Mouse (Mus musculus): ENCODE results near the gene Ncoa5.

The Ncoa5 gene

DNA sequence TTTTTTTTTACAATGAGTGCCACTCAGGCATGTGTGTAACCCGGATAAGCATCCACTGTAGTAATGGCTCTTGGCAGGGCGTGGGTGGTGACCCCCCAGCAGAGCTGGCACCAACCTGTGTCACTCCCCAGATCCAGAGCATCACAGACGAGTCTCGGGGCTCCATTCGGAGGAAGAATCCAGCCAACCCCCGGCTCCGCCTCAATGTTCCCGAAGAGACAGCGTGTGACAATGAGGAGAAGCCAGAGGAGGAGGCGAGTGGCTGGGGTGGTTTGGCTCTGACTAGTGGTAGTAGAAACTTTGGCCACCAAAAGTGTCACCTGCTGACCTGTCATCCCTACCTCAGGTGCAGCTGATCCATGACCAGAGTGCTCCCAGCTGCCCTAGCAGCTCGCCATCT, 38.7 kb downstream of the Ncoa5 start:
- DNase-seq (ENCODE audit: low read depth, low spot score), result no peak

DNA sequence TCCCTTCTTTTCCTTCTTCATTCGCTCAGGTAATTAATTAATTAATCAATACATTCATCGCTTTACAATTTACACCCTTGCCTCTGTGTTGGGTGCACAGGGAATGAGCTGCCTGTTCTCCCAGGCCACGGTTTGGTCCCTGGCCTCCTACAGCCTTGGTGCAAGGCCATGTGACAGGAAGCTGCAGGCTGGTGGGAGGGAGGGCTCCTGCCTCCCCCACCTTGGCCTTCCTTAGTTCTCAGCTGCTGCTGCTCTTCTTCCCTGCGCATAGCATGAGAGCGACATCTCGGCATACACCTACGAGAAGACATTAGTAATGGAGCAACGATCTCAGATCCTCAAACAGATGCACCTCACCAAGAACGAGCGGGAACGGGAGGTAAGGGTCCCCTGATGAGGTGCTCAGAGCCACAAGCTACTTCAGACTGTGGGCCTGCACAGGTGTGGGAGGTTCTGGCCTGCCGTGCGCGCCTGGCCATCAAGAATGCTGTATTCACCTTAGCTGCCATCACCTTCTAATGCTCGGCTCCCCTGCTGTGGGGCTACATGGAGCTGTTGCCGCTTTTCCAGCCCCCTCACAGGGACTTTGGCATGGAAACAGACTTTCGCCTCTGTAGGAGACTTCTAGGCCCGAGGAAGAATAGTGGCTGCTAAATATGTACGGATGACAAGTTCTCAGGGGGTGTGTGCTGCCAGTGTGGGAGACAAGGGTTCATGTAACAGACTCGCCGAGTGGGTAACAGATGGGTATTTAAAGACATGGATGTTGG, 39.8 kb downstream of the Ncoa5 start:
- no peak for DNase-seq (ENCODE audit: low read depth, low spot score)

DNA sequence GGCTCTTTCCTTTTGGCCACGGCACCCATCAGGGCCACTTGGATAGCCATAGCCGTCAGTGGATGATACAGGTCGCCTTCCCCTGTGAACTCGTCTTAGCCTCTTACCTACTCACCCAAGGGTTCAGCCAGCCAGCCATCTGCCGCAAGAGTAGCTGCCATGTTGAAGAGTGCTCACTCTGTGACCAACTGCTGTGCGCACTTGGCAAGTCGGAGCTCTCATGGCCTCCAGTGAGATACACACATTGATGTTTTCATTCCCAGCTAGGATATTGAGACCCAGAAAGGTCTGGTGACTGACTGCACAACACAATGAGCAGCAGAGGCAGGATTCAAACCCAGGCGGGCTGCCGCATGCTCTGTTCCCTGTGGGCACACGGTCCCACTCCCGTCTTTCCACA, 40.5 kb downstream of the Ncoa5 start:
- no peak for DNase-seq (ENCODE audit: low read depth, low spot score)

DNA sequence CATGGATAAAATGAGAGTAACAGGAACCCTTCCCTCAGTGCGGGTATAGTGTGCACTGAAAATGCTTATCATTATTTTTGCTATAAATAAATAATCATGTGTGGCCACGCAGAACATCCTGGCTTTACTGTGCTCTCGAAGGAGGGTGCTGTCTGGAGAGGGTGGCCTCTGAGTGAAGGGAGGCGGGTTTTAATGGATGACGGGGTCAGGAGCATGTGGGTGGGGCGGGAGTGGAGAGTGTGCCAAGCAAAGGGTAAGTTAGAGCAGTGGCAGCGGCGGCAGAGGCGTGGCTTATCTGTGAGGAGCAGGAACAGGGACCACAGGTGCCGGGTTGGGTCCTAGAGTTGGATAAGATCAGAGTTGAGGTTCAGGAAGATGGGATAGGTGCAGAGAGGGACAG, 42.9 kb downstream of the Ncoa5 start:
- DNase-seq (ENCODE audit: low read depth, low spot score), result no peak

DNA sequence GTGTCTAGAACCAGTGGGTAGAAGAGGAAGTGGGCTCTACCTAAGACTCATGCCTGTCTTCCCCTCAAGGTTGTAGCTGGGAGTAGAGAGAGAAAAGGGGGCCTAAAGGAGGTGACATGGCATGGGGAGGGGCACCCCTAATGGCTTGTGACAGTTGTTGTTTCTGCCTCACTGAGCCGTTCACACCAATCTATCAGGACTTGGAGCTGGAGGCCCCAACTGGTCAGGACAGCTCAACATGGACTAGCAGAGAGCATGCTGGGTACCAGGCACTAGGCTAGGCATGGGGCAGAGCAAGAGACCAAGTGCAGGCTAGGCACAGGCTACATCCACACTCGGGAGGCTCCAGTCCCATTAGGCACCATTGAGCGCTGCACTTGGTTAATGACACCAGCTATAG, 43.6 kb downstream of the Ncoa5 start:
- no peak for DNase-seq (ENCODE audit: low read depth, low spot score)

DNA sequence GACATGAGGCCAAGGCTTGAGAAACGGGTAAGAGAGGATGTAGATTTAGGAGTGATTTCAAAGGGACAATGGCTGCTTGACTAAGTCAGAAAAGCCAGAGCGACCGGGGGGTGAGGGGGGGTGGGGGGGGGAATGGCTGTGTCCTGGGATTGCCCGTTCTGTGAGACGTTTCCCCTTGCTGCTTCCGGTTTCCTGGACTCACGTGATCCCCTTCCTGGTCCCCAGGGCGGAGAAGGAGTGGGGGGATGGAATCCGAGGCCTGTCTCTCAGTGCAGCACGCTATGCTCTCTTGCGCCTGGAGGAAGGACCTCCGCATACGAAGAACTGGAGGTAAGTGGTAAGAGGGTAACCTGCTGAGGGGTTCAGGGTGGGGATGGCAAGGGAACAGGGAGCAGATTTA, 45.9 kb downstream of the Ncoa5 start:
- DNase-seq (ENCODE audit: low read depth, low spot score), result no peak

DNA sequence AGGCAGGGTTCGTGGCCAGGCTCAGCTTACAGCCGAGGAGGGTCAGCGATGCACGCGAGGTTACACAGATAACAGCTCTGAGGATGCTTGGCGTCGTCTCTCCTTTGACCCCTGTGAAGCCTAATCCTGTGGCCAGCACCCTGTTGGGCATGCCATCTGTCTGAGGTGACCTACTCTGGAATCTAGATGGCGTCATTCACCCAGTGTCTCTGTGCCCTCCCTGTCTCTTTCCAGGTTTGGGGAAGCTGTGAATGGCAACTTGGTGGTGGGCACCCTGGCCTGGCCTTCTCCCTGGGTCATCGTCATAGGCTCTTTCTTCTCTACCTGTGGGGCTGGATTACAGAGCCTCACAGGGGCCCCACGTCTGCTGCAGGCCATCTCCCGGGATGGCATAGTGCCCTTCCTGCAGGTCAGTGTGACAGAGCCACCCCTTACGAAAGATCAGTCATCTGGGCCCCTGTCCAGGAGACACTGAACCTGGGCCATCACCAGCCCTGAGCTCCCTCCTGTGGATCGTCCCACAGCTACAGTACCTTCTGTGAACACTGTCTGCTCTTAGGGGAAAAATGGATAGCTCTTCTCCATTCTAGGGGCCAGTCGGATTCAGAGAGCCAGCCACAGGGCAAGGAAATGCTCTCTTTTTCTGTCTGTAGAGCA, 48.2 kb downstream of the Ncoa5 start:
- DNase-seq (ENCODE audit: low read depth, low spot score), result no peak

DNA sequence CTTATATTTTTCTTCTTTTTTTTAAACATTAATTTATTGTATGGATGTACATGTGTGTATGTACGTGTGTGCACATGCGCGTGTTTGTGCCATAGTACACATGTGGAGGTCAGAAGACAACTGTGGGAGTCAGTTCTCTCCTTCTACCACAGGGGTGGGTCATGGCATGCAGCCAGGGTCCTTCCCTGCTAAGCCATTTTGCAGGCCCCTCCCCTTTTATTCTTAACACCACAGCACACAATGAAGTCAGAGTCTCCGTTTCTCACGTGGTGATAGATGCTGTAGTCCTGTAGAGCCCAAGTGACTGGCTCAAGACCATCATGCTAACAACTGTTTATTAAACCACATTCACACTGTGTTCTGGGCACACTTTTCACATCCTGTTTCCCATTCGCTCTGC, 48.7 kb downstream of the Ncoa5 start:
- no peak for DNase-seq (ENCODE audit: low read depth, low spot score)

DNA sequence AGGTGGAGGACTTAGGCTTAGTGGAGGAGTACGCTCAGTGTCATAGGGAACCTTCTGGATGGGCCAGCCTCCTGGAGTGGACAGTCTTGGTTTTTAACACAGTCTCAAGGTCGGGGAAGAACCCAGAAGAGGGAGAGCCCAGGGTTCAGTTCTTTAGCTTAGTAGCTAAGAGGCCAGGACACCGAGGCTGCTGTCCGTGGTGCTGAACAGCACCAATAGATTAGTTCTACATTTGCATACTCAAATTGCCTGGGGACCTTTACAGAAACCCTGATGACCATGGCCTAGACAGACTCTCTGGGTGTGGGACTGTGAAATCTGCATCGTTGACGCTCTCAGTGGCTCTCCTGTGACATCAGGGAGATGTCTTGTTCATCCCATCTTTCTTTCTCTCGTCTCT, 54.9 kb downstream of the Ncoa5 start:
- no peak for DNase-seq (ENCODE audit: low read depth, low spot score)

DNA sequence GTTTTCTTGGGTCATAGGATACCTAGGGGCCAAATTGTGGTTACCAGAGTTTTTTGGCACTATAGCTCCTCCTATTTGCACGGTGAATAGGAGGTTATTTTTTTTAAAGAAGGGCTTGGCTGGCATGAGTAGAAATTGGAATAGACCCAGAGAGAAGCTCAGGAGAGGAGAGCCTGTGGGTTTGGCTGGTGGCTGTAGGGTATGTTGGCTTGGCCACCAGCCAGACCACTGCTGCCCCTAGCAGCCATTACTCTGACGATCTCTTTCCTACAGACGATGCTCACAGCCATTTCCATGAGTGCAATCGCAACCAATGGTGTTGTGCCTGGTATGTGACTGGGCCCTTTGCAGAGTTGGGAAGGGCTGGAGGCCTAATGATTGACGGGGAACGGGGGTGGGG, 59.1 kb downstream of the Ncoa5 start:
- no peak for DNase-seq (ENCODE audit: low read depth, low spot score)

DNA sequence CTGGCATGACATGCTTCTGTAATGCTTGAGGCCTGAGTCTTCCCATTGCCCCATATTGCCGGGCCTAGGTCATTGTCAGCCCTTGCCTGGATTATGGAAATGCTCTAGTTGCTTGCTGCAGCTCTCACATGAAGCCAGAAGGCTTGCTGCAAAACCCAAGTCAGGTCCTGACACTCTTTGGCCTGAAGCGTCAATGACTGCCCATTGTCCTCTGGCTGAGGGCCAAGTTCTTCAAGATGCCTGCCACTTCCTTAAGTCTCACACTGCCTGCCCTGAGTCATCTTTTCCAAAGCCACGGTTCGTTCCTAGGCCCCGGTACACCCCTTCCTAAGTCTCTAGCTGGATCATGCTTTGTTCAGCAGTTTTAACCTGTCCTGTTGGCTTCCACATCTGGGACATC, 62.0 kb downstream of the Ncoa5 start:
- DNase-seq (ENCODE audit: low read depth, low spot score), result no peak

DNA sequence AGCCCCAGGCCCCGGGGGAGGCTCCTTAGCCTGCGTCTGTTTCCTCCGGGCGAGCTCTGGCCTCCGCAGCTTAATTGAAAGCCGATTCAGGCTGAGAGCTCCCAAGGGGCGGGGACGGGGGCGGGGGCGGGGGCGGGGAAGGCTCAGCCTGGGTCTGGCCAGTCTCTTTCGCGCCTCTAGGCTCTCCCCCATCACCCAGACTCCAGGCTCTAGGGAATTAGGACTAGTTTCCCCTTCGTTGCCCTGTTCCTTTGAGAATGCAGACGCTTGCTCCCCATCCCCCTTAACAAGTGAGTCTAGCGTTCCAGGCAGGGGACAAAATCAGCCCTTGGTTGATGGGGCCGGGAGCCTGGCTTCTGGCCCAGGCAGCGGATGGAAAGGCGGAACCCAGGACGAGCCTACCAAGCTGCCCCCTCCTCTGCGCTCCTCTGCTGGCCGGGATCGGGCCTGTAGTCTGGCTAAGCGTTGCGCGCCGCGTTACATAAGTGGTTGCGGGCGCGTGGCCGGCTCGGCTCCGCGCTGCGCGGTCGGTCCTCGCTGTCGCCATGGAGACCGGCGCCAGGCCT, 64.0 kb downstream of the Ncoa5 start:
- DNase-seq (ENCODE audit: low read depth, low spot score), result no peak

DNA sequence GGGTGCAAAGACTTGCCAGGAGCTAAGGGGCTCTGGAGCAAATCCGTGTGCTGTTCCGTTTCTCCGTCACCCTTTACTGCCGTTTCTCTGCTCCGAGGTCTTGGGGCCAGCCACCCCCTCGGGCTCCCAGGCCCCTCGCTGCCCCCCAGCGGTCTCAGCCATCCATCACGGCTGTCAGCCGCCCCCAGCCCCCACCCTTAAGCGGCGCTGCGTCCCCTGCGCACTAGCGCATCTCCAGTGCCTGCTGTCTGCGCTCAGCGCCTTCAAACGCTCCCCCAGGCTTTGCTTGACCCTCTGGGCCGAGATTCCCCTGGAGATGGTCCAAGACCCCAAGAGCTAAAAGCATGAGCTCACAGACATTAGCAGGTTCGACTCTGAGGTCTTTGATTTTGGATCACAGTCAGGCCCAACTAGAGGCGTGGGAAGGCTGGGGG, 65.3 kb downstream of the Ncoa5 start:
- DNase-seq (ENCODE audit: low read depth, low spot score), result no peak

DNA sequence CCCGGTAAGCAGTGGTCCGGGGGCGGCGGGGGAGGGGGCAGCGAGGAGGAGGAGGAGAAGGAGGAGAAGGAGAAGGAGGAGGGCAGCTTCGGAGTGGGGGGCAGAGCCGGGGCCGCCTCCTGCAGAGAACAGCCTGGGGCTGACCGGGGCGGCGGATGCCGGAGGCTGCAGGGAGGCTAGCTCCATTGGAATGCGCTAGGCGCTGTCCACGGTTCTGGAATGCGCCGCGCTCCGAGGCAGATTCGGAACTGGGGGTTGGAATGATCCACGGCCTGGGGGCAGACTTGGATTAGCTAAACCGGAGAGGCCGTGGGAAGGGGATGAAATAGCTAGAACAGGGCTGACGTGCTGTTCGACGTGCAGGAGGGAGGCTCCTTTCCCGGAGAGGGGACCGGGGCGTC, 66.2 kb downstream of the Ncoa5 start:
- DNase-seq (ENCODE audit: low read depth, low spot score), result peak; percentile 73

DNA sequence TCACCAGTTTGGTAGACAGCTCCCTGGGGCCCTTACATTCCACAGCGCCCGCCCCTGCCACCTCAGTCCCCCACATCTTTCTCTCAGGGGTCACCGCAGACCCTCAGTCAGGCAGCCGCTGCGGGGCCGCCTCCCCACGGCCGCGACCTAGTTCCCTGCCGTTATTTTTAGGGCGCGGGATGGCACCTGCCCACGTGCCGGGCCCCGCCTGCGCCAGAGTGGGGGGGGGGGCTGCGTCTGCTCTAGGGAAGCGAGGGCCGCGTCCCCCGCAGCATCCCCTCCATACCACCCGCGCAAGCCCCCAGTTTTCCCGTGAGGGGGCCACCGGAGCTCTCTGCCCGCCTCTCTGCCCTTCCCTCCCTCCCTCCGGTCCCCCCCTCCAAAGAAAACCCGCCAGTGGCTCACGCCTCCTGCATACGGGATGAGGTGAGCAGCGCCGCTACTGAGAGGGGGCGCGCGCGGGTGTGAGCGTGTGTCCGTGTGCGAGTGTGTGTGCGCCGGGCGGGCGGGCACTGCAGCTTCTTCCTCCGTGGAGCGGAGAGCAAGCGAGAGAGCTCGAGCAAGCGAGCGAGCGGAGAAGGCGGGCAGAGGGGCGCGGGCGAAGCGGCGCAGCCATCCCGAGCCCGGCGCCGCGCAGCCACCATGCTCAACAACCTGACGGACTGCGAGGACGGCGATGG, 66.8 kb downstream of the Ncoa5 start:
- no peak for DNase-seq (ENCODE audit: low read depth, low spot score)

DNA sequence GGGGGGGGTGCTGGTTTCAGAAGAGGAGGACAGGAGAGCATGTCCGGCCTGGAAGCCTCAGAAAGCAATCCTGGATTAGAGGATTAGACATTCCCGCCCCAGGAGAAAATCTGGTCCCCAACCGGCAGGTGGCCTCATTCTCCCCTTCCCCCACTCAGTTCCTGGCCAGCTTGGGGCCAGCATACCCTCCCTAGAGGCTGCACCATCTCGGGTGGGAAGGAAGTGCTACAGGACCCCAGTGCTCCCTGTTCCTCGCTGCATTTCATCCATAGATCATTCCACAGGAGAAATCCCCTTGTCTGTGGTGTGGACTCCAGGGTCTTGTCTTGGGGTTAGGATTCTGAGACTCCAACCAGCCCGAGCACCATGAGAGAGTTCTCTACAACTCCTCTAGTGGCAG, 67.5 kb downstream of the Ncoa5 start:
- DNase-seq (ENCODE audit: low read depth, low spot score), result no peak

DNA sequence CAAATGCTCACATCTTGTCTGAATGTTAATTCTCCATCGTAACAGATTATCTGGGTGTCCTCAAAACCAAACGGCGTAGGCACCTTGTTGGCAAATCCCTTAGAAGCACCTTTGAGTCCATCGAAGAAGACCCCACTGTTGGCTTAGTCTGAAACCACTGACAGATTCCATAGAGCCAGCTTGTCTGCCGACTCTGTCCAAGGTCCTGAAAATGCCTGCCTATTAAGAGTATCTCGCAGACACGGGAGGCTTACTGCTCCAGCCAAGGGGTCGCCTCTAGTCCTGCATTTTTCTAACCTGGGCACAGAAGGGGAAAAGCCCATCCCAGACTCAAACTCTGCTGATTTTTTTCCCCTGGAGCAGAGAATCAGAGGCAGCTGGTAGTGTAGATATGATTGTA, 68.3 kb downstream of the Ncoa5 start:
- no peak for DNase-seq (ENCODE audit: low read depth, low spot score)

DNA sequence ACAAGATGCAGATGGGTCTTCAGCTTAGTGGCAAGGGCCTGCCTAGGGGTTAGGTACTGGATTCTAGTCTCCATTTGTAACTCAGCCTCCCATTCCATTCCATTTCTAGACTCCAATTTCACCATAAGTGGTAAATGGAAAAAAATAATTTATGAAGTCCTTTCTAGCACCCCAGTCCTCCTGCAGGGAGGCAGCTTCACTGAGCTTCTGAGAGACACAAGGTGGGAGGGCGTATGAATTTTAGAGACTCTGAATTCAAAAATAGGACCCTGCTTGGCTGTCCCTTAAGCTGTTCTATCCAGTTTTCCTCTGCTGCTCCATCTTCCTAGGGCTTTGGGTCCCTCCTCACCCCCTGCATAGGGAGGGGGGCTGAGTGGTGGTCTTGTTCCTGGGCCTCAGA, 69.7 kb downstream of the Ncoa5 start:
- DNase-seq (ENCODE audit: low read depth, low spot score), result no peak

DNA sequence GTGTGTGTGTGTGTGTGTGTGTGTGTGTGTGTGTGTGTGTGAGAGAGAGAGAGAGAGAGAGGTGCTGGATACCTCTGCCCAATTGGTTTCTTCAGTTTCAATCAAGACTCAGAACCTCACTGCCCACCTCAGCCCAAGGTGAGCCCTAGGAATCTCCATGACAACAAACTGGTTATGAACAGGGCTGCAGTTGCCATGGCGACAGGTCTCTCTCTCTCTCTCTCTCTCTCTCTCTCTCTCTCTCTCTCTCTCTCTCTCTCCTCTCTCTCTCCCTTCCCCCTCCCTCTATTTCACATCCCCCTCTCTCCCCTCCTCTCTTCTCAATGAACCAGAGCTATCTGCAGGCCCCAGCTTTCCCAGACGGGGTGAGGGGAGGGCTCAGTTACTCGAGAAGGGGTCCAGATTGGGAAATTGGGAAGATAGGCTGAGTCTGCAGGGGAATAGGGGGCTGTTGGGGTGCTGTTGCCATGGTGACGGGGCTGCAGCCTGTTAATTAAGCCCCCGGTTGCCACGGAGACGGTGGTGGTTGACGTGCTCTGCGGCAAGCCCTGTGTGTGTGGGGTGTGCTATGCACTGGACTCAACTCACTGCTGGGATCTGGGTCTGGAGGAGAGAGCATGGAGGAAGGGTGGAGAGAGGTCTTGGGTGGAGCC, 70.3 kb downstream of the Ncoa5 start:
- no peak for DNase-seq (ENCODE audit: low read depth, low spot score)

DNA sequence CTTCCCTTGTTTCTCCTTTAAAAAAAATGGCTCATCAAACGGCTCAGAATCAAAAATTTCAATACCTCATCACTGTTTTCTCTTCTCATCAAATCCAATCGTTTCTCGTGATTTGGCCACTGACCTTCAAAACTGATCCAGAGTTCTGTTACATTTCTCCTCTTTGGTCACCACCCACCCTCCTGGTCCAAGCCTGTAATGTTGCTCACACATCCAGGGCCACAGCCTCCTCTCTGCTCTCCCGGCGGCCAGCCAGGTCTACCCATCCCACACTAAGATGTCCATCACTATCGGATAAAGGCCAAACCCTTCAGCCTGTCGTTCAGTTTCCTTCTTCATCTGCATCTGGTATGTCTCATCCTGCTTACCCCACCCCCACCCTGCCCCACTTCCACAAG, 72.5 kb downstream of the Ncoa5 start:
- no peak for DNase-seq (ENCODE audit: low read depth, low spot score)

DNA sequence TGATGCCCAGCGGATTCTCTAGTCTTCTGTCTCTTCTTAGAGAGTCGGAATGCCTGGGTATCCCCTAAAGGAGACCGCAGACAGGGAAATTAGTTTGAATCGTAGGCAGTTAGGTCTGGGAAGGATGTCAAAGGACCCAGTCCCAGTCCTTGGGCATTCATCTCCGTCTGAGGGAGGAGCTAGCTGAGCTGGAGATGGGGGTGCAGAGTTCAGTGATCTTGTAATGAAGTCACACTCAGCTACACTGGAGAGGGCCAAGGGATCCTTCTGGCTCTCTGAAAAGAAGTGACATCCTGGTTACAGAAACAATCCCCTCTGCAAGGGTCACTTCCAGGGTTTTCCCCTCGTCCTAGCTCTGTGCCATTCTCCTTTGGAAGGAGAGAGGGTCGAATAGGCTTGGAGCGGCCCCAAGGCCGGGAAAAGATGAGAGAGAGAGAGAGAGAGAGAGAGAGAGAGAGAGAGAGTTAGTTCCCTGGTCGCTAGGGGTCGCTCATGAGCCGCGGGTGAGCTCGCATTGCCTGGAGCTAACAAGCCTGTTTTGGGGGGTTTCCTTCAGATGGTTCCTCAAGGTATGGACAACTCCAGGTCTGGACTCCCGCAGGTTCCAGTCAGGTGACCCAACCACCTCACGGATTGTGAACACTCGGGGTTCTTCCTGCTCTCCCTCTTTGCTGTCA, 73.0 kb downstream of the Ncoa5 start:
- DNase-seq (ENCODE audit: low read depth, low spot score), result no peak
